Mouse (Mus musculus): ENCODE measurements around the gene Alg3. TPM values are rescaled to one million over a fixed set of nuclear protein-coding genes. Genes with fewer than 3 reads are reported as not detected.

The Alg3 gene
- 2.8 TPM for polyA plus RNA-seq (2014; fragmentation: Illumina TruSeq; extraction: RNeasy Lipid Tissue Mini Kit (QIAGEN cat#74804); ENCODE audit: low replicate concordance)

GRCm38 (mm10) chr16:20611357-20612227, at the start of gene Alg3, which contains the start of the genes Eef1akmt4 and Gm49333:
Alg3 (minus strand) TSS chr16:20611735.
Eef1akmt4 (plus strand) TSS chr16:20611593.
Gm49333 (plus strand) TSS chr16:20611610.

GRCm38 (mm10) chr16:20651076-20651946, 39.8 kb upstream of the Alg3 start, which contains the start of gene Psmd2:
Psmd2 (plus strand) TSS chr16:20651652.

GRCm38 (mm10) chr16:20629731-20630634, 18.4 kb upstream of the Alg3 start, which contains the start of gene Ece2:
Ece2 (plus strand) TSS chr16:20629828.

GRCm38 (mm10) chr16:20621191-20621990, 9.9 kb upstream of the Alg3 start, which contains the start of gene Camk2n2:
Camk2n2 (minus strand) TSS chr16:20621287.

GRCm38 (mm10) chr16:20589366-20589938, 22.1 kb downstream of the Alg3 start, which contains the start of gene Vwa5b2:
Vwa5b2 (plus strand) TSS chr16:20589471.

Other genes starting within 250 kb of the Alg3 start
- 18.2 TPM for gene Abcc5, start 185.3 kb downstream of the Alg3 start, polyA plus RNA-seq (2014; fragmentation: Illumina TruSeq; extraction: RNeasy Lipid Tissue Mini Kit (QIAGEN cat#74804); ENCODE audit: low replicate concordance)
- 4.0 TPM for gene Eif2b5, start 112.9 kb downstream of the Alg3 start, polyA plus RNA-seq (2014; fragmentation: Illumina TruSeq; extraction: RNeasy Lipid Tissue Mini Kit (QIAGEN cat#74804); ENCODE audit: low replicate concordance)
- 16.9 TPM for gene Dvl3, start 94.8 kb downstream of the Alg3 start, polyA plus RNA-seq (2014; fragmentation: Illumina TruSeq; extraction: RNeasy Lipid Tissue Mini Kit (QIAGEN cat#74804); ENCODE audit: low replicate concordance)
- gene Ap2m1, start 76.3 kb downstream of the Alg3 start, polyA plus RNA-seq (2014; fragmentation: Illumina TruSeq; extraction: RNeasy Lipid Tissue Mini Kit (QIAGEN cat#74804); ENCODE audit: low replicate concordance) = 90.7 TPM
- 6.6 TPM for gene Abcf3, start 63.2 kb downstream of the Alg3 start, polyA plus RNA-seq (2014; fragmentation: Illumina TruSeq; extraction: RNeasy Lipid Tissue Mini Kit (QIAGEN cat#74804); ENCODE audit: low replicate concordance)
- 0.41 TPM for gene Vwa5b2, start 22.3 kb downstream of the Alg3 start, polyA plus RNA-seq (2014; fragmentation: Illumina TruSeq; extraction: RNeasy Lipid Tissue Mini Kit (QIAGEN cat#74804); ENCODE audit: low replicate concordance)
- not detected for gene Eef1akmt4, start 142 bp downstream of the Alg3 start, polyA plus RNA-seq (2014; fragmentation: Illumina TruSeq; extraction: RNeasy Lipid Tissue Mini Kit (QIAGEN cat#74804); ENCODE audit: low replicate concordance)
- not detected for gene Gm49333, start 125 bp downstream of the Alg3 start, polyA plus RNA-seq (2014; fragmentation: Illumina TruSeq; extraction: RNeasy Lipid Tissue Mini Kit (QIAGEN cat#74804); ENCODE audit: low replicate concordance)
- gene Camk2n2, start 9.6 kb upstream of the Alg3 start, polyA plus RNA-seq (2014; fragmentation: Illumina TruSeq; extraction: RNeasy Lipid Tissue Mini Kit (QIAGEN cat#74804); ENCODE audit: low replicate concordance) = not detected
- gene Ece2, start 18.1 kb upstream of the Alg3 start, polyA plus RNA-seq (2014; fragmentation: Illumina TruSeq; extraction: RNeasy Lipid Tissue Mini Kit (QIAGEN cat#74804); ENCODE audit: low replicate concordance) = not detected
- gene Psmd2, start 39.9 kb upstream of the Alg3 start, polyA plus RNA-seq (2014; fragmentation: Illumina TruSeq; extraction: RNeasy Lipid Tissue Mini Kit (QIAGEN cat#74804); ENCODE audit: low replicate concordance) = 40.4 TPM
- gene Eif4g1, start 56.6 kb upstream of the Alg3 start, polyA plus RNA-seq (2014; fragmentation: Illumina TruSeq; extraction: RNeasy Lipid Tissue Mini Kit (QIAGEN cat#74804); ENCODE audit: low replicate concordance) = 95.9 TPM
- not detected for gene Fam131a, start 81.5 kb upstream of the Alg3 start, polyA plus RNA-seq (2014; fragmentation: Illumina TruSeq; extraction: RNeasy Lipid Tissue Mini Kit (QIAGEN cat#74804); ENCODE audit: low replicate concordance)
- 17.3 TPM for gene Polr2h, start 105.9 kb upstream of the Alg3 start, polyA plus RNA-seq (2014; fragmentation: Illumina TruSeq; extraction: RNeasy Lipid Tissue Mini Kit (QIAGEN cat#74804); ENCODE audit: low replicate concordance)
- 2.5 TPM for gene Clcn2, start 106.0 kb upstream of the Alg3 start, polyA plus RNA-seq (2014; fragmentation: Illumina TruSeq; extraction: RNeasy Lipid Tissue Mini Kit (QIAGEN cat#74804); ENCODE audit: low replicate concordance)
- not detected for gene Chrd, start 121.4 kb upstream of the Alg3 start, polyA plus RNA-seq (2014; fragmentation: Illumina TruSeq; extraction: RNeasy Lipid Tissue Mini Kit (QIAGEN cat#74804); ENCODE audit: low replicate concordance)
- 0.22 TPM for gene Thpo, start 122.8 kb upstream of the Alg3 start, polyA plus RNA-seq (2014; fragmentation: Illumina TruSeq; extraction: RNeasy Lipid Tissue Mini Kit (QIAGEN cat#74804); ENCODE audit: low replicate concordance)

Data from small intestine, adult 10 weeks (tissue).